Mouse (Mus musculus): Measurements from ENCODE around the gene Cenpo.

- peak; percentile 82 for TF ChIP-seq MAZ (IDR thresholded peaks at IDR 0.05; ENCODE audit: low read depth, low read length)
- TF ChIP-seq CHD2 (IDR thresholded peaks at IDR 0.05; ENCODE audit: low read length), result no peak; the same call in none of the 2 replicates
- TF ChIP-seq CTCF (conservative IDR thresholded peaks at IDR 0.05 in 1 of 2, IDR thresholded peaks at IDR 0.05 in 1 of 2; ENCODE audit: low read depth in 2 of 2, low read length in 2 of 2), result no peak
- TF ChIP-seq USF1 (IDR thresholded peaks at IDR 0.05; ENCODE audit: low read depth, low read length), result no peak
- TF ChIP-seq POLR2A (IDR thresholded peaks at IDR 0.05; ENCODE audit: low read depth, low read length), result peak; percentile 83
- no peak for TF ChIP-seq EP300 (IDR thresholded peaks at IDR 0.05; ENCODE audit: low read length)
- TF ChIP-seq KAT2A (IDR thresholded peaks at IDR 0.05; ENCODE audit: insufficient replicate concordance, low read length), result peak; percentile 90; the same call in 1 of the 2 replicates
Measured at GRCm38 (mm10) chr12:4233572-4234508, at the start of gene Cenpo, which contains the start of gene Ptrhd1.

Data from CH12.LX (cell line).